Mouse (Mus musculus) stomach, postnatal 0 days (tissue): ENCODE results near the gene Aig1.

Experiments
- CTCF ChIP-seq: IDR thresholded peaks from 2 replicates; pipeline ENCODE4 v1.5.1; 2016; ENCODE audit warnings: antibody characterized with exemption, low read depth, mild to moderate bottlenecking, moderate library complexity
- EP300 ChIP-seq: optimal IDR thresholded peaks from 2 replicates; pipeline ENCODE3; 2016; ENCODE audit warnings: antibody characterized with exemption

DNA sequence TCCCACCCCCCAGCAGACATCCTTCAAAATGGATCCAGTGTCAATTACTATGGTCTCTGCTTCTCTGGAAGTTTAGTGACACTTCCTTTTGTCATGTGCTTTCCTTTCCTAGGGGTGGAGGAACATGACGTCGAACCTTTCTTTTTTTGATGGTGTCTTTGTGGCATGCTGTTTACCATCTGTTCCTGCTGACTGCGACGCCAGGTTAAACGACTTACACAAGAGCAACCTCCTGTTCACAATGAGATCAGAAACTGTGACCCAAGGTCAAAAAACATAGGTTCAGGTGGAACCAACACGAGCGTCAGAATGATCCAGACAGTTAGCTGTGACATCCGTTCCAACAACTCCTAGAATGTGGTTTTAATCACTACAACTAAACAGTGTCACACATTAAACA, 166.7 kb downstream of the Aig1 start:
- TF ChIP-seq CTCF = no peak
- TF ChIP-seq EP300 = no peak
